Mouse (Mus musculus): ENCODE measurements around the gene Efna1. TPM values are rescaled to one million over a fixed set of nuclear protein-coding genes. Genes with fewer than 3 reads are reported as not detected.

The Efna1 gene
- polyA plus RNA-seq, 1 experiment from 2014 or later = 12.6 TPM

- Histone ChIP-seq H3K4me3 (replicated peaks) (peak overlapping the region; percentile 63), H3K4me2 (peak overlapping the region; percentile 95), H3K27ac (no peak overlapping the region), H3K9me3 (no peaks in the 10 kb centered on the region), H3K9ac (peak overlapping the region; percentile 70; the same call in 1 of the 2 replicates), H3K36me3 (replicated peaks) (no peaks in the 10 kb centered on the region), H3K4me1 (peaks cover 79% of the 10 kb centered on the region), H3K27me3 (peaks cover 80% of the 10 kb centered on the region)
- ATAC-seq (ENCODE audit: low FRiP score) = no peak
- 10% methylated on average over 21 of the region's 21 CpGs for WGBS
These were observed 38.1 kb upstream of the Efna1 start for GRCm38 (mm10) chr3:89318971-89319590.

DNA sequence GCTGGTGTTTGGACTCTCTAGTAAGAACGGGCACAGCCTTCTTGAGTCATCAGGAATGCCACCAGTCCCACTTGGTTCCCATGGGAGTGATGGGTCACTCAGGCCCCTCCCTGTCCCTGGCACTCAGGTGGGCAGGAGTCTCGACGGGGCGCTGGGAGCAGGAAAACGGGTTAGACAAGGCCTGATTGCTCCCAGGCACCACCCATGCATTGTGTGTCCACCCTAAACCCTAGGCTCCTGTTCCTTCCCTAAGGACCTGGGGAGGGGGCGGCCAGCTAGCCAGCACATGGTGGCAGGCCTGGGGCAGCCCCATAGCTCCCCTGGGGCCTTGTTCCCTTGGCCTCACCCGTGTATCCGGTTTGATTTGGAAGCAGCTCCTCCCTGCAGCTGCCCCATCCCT, 37.4 kb upstream of the Efna1 start:
- no peak overlapping the region for H3K27ac ChIP-seq
- 77% methylated on average over 8 of the region's 8 CpGs for WGBS
- H3K36me3 ChIP-seq (replicated peaks) = no peaks in the 10 kb centered on the region
- 0 out of 2 replicates have a peak overlapping the region, but pooled peaks have one; percentile 1 for H3K4me3 ChIP-seq (replicated peaks)
- no peak for ATAC-seq (ENCODE audit: low FRiP score)
- no peak overlapping the region for H3K9ac ChIP-seq
- peaks cover 75% of the 10 kb centered on the region for H3K27me3 ChIP-seq
- no peak overlapping the region for H3K4me2 ChIP-seq
- no peaks in the 10 kb centered on the region for H3K9me3 ChIP-seq
- H3K4me1 ChIP-seq = peaks cover 79% of the 10 kb centered on the region

GRCm38 (mm10) chr3:89317246-89317645, 36.3 kb upstream of the Efna1 start:
- no peak overlapping the region for H3K27ac ChIP-seq
- H3K27me3 ChIP-seq = peaks cover 65% of the 10 kb centered on the region
- no peak for ATAC-seq (ENCODE audit: low FRiP score)
- 60% methylated on average over 6 of the region's 6 CpGs for WGBS
- H3K36me3 ChIP-seq (replicated peaks) = no peaks in the 10 kb centered on the region
- H3K4me1 ChIP-seq = peaks cover 69% of the 10 kb centered on the region
- peak overlapping the region; percentile 73 for H3K4me2 ChIP-seq
- no peaks in the 10 kb centered on the region for H3K9me3 ChIP-seq
- H3K4me3 ChIP-seq (replicated peaks) = no peak overlapping the region
- no peak overlapping the region for H3K9ac ChIP-seq

GRCm38 (mm10) chr3:89316833-89317232, 35.9 kb upstream of the Efna1 start:
- Histone ChIP-seq H3K9me3 (no peaks in the 10 kb centered on the region), H3K27me3 (peaks cover 61% of the 10 kb centered on the region), H3K4me2 (peak overlapping the region; percentile 73), H3K4me1 (peaks cover 65% of the 10 kb centered on the region), H3K4me3 (replicated peaks) (no peak overlapping the region), H3K27ac (no peak overlapping the region), H3K36me3 (replicated peaks) (no peaks in the 10 kb centered on the region), H3K9ac (no peak overlapping the region)
- 3% methylated on average over 4 of the region's 4 CpGs for WGBS
- ATAC-seq (ENCODE audit: low FRiP score) = peak; percentile 45

GRCm38 (mm10) chr3:89315930-89316831, 35.2 kb upstream of the Efna1 start:
- WGBS = 6% methylated on average over 40 of the region's 40 CpGs
- H3K4me3 ChIP-seq (replicated peaks) = peak overlapping the region; percentile 34
- H3K9ac ChIP-seq = peak overlapping the region; percentile 56; the same call in 1 of the 2 replicates
- H3K9me3 ChIP-seq = no peaks in the 10 kb centered on the region
- H3K27ac ChIP-seq = no peak overlapping the region
- peaks cover 59% of the 10 kb centered on the region for H3K4me1 ChIP-seq
- ATAC-seq (ENCODE audit: low FRiP score) = peak; percentile 21; the same call in 1 of the 2 replicates
- H3K4me2 ChIP-seq = peak overlapping the region; percentile 73
- H3K27me3 ChIP-seq = peaks cover 55% of the 10 kb centered on the region
- no peaks in the 10 kb centered on the region for H3K36me3 ChIP-seq (replicated peaks)

GRCm38 (mm10) chr3:89315195-89315929, 34.4 kb upstream of the Efna1 start:
- Histone ChIP-seq H3K4me1 (peaks cover 51% of the 10 kb centered on the region), H3K4me3 (replicated peaks) (peak overlapping the region; percentile 34), H3K9me3 (no peaks in the 10 kb centered on the region), H3K4me2 (peak overlapping the region; percentile 73), H3K27me3 (peaks cover 47% of the 10 kb centered on the region), H3K27ac (no peak overlapping the region; the same call in 1 of the 2 replicates), H3K36me3 (replicated peaks) (no peaks in the 10 kb centered on the region), H3K9ac (peak overlapping the region; percentile 56; the same call in 1 of the 2 replicates)
- 6% methylated on average over 25 of the region's 26 CpGs for WGBS
- ATAC-seq (ENCODE audit: low FRiP score) = peak; percentile 31

GRCm38 (mm10) chr3:89314791-89315190, 33.8 kb upstream of the Efna1 start:
- 39% methylated on average over 2 of the region's 2 CpGs for WGBS
- H3K4me2 ChIP-seq = peak overlapping the region; percentile 73
- H3K4me1 ChIP-seq = peaks cover 45% of the 10 kb centered on the region
- H3K9ac ChIP-seq = peak overlapping the region; percentile 56; the same call in 1 of the 2 replicates
- H3K27ac ChIP-seq = no peak overlapping the region
- no peak for ATAC-seq (ENCODE audit: low FRiP score)
- no peak overlapping the region for H3K4me3 ChIP-seq (replicated peaks)
- no peaks in the 10 kb centered on the region for H3K36me3 ChIP-seq (replicated peaks)
- H3K9me3 ChIP-seq = no peaks in the 10 kb centered on the region
- H3K27me3 ChIP-seq = peaks cover 41% of the 10 kb centered on the region

GRCm38 (mm10) chr3:89314340-89314739, 33.4 kb upstream of the Efna1 start:
- Histone ChIP-seq H3K36me3 (replicated peaks) (no peaks in the 10 kb centered on the region), H3K9ac (no peak overlapping the region), H3K4me3 (replicated peaks) (no peak overlapping the region), H3K9me3 (no peaks in the 10 kb centered on the region), H3K4me1 (peaks cover 40% of the 10 kb centered on the region), H3K27me3 (peaks cover 36% of the 10 kb centered on the region), H3K27ac (no peak overlapping the region), H3K4me2 (no peak overlapping the region)
- WGBS = 70% methylated on average over 5 of the region's 5 CpGs
- ATAC-seq (ENCODE audit: low FRiP score) = no peak

GRCm38 (mm10) chr3:89308089-89308488, 27.1 kb upstream of the Efna1 start:
- H3K4me2 ChIP-seq = no peak overlapping the region
- no peaks in the 10 kb centered on the region for H3K9me3 ChIP-seq
- no peak overlapping the region for H3K9ac ChIP-seq
- H3K4me3 ChIP-seq (replicated peaks) = no peak overlapping the region
- H3K27me3 ChIP-seq = no peaks in the 10 kb centered on the region
- H3K36me3 ChIP-seq (replicated peaks) = no peaks in the 10 kb centered on the region
- no peaks in the 10 kb centered on the region for H3K4me1 ChIP-seq
- 4% methylated on average over 9 of the region's 9 CpGs for WGBS
- H3K27ac ChIP-seq = no peak overlapping the region
- peak; percentile 84 for ATAC-seq (ENCODE audit: low FRiP score)

DNA sequence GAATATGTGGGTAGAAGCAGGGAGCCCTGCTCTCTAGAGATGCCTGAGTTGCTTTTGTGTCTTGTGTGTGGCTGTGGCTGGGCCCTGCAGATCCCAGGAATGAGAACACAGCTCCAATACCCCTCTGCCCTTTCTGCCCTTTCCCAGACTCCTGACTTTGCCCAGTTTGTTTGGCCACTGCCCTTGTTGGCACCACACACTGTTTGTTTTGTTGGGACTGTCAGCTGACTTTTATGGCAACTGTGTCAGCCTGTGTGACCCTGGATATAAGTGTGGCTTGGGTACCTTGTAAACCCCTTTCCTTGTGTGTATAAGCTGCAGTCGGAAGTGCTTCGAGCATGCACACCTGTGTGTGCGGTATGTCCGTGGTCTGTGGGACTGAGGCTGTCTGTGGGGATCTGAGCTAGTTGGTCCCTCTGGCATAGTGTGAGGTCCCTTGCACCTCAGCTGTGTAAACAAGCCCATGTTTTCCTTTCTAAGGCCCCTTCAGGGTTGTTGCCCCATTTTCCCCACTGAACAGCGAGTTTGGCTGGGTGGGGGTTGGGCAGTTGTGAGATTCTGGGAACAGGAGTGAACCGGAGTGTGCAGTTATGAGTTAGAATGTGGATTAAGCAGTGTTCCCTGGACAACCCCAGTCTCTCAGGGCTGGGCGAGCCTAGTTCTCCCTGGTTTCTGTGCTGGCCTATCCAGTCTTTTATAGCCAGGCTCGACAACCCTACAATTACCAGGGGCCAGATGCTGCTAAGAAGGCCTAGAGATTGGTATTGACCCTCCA, 24.8 kb upstream of the Efna1 start:
- H3K9ac ChIP-seq = no peak overlapping the region; the same call in 1 of the 2 replicates
- H3K4me1 ChIP-seq = no peaks in the 10 kb centered on the region
- no peak overlapping the region for H3K27ac ChIP-seq
- H3K36me3 ChIP-seq (replicated peaks) = no peaks in the 10 kb centered on the region
- 78% methylated on average over 8 of the region's 8 CpGs for WGBS
- ATAC-seq (ENCODE audit: low FRiP score) = no peak
- H3K9me3 ChIP-seq = no peaks in the 10 kb centered on the region
- no peak overlapping the region for H3K4me3 ChIP-seq (replicated peaks)
- peaks cover 5% of the 10 kb centered on the region; the same call in 1 of the 2 replicates for H3K27me3 ChIP-seq
- no peak overlapping the region for H3K4me2 ChIP-seq

GRCm38 (mm10) chr3:89305105-89305504, 24.2 kb upstream of the Efna1 start:
- H3K9ac ChIP-seq = no peak overlapping the region
- peaks cover 9% of the 10 kb centered on the region for H3K27me3 ChIP-seq
- WGBS = 69% methylated on average over 4 of the region's 4 CpGs
- no peak overlapping the region for H3K27ac ChIP-seq
- H3K4me1 ChIP-seq = no peaks in the 10 kb centered on the region
- no peak overlapping the region for H3K4me3 ChIP-seq (replicated peaks)
- no peak for ATAC-seq (ENCODE audit: low FRiP score)
- no peaks in the 10 kb centered on the region for H3K9me3 ChIP-seq
- H3K4me2 ChIP-seq = no peak overlapping the region
- H3K36me3 ChIP-seq (replicated peaks) = no peaks in the 10 kb centered on the region

All from forebrain, embryonic 12.5 days (tissue).